Mouse (Mus musculus): ENCODE data around the gene Prkaca.
"Not testable (repeated sequence)": the region's sequence is repeated elsewhere in the genome, so short reads cannot be mapped to it uniquely, and the experiment has no call there.

Prkaca gene

DNA sequence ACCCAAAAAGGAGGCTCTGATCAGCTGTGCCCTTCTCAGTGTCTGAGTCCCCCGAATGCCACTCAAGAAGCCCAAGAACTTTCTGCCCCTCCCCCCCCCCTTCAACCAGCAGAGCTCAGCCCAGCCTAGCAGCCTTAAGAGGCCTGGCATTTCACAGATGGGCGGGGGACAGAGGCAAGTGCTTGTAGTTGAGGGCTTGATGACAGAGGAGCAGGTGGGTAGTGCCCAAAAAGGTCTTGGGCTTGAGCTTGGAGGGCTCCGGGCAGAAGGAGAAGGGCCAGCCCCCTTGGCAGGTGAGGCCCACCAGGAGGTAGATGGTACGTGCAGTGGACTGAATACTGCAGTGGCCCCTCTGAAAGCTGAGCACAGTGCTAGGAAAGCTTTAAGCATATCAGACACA lies 1.7 kb downstream of the Prkaca start:
- no peak for DNase-seq (ENCODE audit: extremely low read depth, low read depth)

DNA sequence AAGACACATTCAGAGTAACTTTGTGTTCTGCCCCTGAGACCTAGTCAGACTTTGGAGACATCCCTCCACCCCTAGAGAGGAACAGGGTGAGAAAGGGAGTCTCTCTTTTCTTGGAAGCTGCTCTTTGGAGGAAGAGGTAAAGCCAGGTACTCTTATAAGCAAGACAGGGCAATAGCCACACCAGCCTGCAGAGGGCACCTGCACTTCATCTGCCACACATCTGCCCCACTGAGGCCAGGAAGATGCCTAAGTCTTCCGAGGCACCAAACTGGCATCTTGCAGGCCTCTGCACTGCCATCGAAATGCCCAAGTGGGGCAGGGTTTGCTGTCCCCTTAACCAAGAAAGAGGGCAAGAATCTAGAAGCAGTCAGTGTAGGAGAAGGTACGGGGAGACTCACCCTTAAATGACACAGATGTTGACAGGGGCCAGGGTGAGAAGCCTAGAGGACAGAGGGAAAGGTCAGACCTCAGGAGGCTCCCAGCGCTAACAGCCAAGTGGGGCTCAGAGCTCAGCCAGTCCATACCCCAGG lies 3.4 kb downstream of the Prkaca start:
- no peak for DNase-seq (ENCODE audit: extremely low read depth, low read depth)

DNA sequence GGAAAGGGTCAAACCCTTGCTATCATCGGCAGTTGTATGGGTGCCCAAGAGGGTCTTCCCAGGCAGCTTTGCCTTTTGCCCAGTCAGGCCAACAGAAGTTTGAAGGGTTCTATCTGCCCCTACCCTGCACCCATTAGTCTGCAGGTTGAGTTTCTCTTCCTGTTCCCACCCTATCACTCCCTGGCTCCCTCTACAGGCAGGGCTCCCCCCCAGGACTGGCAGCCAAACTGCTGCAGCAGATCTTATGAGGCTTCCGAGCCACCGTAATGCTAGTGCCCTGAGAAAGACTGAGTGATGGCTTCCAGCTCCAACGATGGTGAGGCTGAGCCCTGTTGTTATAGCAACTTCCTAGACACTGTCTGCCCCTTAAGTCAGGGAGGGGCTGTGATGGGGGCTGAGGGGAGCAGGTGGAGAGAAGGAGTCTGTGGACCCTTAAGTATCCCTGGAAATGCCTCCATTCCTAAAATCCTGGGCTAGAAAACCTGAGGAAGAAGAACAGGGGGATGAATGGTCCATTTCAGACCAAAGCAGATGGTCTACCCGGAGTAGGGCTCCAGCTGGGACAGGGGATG lies 4.1 kb downstream of the Prkaca start:
- DNase-seq (ENCODE audit: extremely low read depth, low read depth): no peak

DNA sequence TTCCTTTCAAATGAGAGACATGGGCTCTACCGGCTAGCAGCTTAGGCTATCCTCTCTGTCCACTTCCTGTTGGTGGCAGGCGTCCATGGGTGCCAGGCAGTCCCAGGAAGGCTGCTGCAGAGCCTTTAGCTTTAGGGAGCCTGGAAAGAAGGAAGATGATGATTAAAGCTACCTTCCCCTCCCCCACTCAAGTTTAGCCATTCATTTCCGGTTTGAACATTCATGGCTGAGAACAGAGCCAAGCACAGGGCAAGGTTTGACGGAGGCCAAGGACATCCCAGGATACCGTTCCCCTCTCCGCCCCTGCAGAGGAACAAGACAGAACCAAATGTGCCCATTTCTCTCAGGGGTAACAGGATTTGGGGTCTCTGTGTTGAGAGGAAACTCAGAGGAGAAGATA lies 4.9 kb downstream of the Prkaca start:
- DNase-seq (ENCODE audit: extremely low read depth, low read depth): no peak

DNA sequence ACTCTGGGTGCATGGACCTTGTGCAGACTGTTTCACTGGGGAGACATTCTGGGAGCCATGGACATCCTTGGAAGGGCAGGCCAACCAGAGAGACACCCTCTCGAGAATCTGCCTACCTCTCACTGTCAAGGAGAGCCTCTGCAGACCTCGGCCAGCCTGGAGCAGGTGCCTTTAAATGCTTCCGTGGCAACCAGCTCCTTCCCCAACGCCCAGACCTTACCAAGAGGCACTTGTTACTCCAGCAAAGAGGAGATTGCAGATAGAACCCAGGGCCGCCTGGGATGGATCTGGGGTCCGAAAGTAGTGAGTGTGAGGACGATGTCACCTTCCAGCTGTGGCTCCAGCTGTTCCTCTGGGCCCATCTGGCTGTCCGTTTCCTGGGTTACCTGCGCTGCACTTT lies 5.4 kb downstream of the Prkaca start:
- no peak for DNase-seq (ENCODE audit: extremely low read depth, low read depth)

DNA sequence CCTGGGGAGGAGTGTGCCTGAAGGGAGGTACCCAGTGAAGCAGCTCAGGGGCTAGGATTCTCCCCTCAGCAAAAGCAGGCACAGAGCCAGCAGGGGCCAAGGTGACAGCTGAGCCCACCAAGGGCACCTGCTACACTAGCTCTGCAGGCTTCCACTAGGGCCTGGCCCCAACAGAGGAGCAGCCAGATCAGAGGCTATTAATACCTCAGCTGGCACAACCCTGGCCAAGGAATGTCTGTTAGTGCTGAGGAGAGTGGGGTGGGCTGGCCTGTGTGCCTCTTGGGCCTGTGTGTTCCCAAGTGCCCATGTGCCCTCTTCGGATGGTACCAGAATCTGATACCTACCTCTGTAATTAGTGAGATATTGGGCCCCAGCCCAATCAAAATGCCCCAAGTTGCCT lies 7.5 kb downstream of the Prkaca start:
- DNase-seq (ENCODE audit: extremely low read depth, low read depth): no peak

DNA sequence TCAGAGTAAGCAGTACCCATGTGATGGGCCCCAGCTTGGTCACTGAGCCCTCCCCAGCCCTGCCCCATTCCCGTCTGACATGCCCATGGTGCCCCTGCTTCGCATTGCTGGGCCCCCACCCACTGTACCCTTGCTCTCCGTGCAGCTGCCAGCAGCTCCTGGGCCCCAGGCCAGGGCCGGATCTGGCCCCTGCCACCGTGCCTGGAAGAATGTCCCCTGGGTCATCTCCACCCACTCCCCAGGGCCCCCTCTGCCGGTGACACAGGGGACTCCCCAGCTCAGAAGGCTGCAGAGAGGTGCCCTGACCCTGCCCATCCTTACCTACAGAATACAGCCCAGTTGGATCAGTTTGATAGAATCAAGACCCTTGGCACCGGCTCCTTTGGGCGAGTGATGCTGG lies 8.1 kb downstream of the Prkaca start:
- DNase-seq (ENCODE audit: extremely low read depth, low read depth): no peak

DNA sequence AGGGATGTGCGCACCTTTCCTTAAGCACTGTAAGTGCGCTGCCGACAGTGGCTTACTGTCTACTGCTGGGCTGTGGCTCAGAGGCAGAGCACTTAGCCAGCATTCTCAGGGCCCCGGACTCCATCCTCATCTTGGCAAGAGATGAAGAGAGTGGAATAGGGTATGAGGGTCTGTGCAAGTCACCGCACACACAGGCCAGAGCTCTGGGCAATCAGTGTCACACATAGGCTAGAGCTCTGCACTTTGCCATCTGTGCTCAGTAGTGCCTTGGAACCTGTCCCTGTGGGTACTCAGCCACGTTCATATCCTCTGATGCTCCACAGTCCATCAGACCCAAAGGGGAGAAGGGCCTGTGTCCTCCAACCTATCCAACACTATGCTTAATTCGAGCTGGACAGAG lies 8.7 kb downstream of the Prkaca start:
- DNase-seq (ENCODE audit: extremely low read depth, low read depth): no peak

DNA sequence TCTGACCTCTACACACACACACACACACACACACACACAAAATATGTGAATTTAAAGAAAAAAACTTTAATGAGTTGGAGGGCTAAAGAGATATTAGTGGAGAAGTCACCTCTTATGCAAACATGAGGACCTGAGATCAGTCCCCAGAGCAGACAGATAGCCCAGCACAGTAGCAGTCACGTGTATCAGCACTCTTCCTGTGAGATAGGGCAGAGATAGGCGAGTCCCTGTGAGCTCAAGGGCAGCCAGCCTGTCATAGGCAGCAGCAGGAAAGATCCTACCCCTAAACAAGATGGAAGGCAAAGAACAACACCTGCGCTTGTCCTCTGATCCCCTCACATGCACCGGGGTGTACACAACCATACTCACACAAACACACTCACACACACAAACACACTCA lies 9.7 kb downstream of the Prkaca start:
- DNase-seq (ENCODE audit: extremely low read depth, low read depth): no peak

DNA sequence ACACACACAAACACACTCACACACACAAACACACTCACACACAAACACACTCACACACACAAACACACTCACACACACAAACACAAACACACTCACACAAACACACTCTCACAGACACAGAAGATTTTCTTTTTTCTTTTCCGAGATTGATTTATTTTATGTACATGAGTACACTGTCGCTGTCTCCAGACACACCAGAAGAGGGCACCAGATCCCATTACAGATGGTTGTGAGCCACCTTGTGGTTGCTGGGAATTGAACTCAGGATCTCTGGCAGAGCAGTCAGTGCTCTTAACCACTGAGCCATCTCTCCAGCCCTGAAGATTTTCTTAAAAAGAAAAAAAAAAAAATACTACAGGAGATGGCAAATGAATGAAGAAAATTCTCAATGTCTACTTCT lies 10.4 kb downstream of the Prkaca start:
- DNase-seq (ENCODE audit: extremely low read depth, low read depth): not testable (repeated sequence)

DNA sequence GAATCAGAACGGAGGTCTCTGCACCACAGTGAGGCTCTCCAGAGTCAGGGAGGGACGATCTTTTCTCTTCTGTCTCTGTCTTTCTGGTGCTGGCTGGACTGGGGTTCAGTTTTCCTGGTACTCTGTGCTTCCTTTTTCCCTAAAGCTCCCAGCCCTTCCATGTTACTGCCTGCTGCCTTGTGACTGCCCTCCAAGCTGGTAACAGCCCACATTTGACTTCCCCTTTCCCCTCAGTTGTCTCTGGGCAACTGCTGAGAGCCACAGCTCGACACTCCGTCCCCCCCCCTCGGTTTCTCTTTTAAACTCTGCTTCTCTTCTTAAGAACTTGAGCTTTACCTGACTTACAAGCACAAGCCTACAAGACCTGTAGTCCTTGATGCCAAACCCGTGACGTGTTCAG lies 16.4 kb downstream of the Prkaca start:
- peak; percentile 50 for DNase-seq (ENCODE audit: extremely low read depth, low read depth)

DNA sequence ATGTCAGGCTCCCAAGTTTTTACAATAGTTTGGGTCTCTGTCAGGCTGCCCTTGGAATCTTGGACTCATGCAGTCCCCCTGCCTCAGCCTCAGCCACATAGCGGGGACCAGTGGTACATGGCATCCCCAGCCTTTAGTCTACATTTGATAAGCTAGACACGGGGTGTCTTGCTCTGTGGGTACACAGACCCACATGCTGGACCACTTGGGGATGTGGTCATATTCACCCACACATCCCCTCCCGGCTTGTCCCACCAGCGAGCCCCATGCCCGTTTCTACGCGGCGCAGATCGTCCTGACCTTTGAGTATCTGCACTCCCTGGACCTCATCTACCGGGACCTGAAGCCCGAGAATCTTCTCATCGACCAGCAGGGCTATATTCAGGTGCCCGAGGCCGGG lies 17.4 kb downstream of the Prkaca start:
- no peak for DNase-seq (ENCODE audit: extremely low read depth, low read depth)

DNA sequence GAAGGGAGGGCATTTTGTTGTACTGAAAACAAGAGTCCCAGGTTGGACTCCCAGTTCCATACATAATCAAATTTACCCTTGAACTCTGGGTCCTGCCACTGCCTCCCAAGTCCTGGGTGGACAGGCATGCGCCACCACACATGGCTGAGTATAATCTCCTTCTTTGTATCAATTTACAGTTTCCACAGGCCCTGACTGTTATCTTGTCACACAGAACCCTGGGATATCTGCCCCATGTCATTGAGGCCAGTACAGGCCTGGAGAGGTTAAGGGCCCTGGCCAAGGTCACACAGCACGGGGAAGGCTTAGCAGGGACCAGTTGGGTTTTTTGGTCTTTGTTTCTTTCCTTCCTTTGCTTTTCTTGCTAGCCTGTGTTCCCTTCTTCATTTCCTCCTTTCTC lies 19.7 kb downstream of the Prkaca start:
- no peak for DNase-seq (ENCODE audit: extremely low read depth, low read depth)

DNA sequence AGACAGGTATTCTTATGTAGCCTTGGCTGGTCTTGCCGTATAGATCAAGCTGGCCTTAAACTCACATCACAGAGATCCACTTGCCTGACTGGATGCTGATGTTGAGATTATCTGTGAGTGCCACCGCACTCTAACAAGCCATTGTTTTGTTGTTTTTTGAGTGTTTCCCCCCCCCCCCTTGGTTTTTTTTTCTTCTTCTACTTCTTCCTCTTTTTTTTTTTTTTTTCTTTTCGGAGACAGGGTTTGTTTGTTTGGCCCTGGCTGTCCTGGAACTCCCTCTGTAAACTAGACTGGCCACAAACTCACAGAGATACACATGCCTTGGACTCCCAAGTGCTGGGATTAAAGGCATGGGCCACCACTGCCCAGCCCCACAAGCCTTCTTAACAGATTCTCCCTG lies 21.2 kb downstream of the Prkaca start:
- DNase-seq (ENCODE audit: extremely low read depth, low read depth): no peak

DNA sequence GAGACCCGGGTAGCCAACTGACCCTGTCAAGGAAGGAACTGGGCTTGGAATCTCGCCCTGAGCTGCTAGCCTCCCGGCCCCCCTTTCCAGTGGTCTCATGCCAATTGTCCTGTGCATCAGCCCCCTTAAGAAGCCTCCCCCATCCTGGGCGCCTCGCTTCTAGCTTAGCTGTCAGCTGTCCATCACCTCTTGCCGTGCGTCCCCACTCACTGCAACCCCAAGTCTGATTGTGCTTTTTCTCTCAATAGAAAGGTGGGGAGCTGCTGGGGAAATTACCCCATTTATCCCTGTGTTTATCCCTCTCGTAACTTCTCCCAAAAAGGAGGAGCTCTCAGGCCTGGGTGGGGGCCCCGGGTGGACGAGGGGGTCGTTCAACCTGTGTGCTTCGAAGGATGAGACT lies 23.2 kb downstream of the Prkaca start:
- no peak for DNase-seq (ENCODE audit: extremely low read depth, low read depth)

DNA sequence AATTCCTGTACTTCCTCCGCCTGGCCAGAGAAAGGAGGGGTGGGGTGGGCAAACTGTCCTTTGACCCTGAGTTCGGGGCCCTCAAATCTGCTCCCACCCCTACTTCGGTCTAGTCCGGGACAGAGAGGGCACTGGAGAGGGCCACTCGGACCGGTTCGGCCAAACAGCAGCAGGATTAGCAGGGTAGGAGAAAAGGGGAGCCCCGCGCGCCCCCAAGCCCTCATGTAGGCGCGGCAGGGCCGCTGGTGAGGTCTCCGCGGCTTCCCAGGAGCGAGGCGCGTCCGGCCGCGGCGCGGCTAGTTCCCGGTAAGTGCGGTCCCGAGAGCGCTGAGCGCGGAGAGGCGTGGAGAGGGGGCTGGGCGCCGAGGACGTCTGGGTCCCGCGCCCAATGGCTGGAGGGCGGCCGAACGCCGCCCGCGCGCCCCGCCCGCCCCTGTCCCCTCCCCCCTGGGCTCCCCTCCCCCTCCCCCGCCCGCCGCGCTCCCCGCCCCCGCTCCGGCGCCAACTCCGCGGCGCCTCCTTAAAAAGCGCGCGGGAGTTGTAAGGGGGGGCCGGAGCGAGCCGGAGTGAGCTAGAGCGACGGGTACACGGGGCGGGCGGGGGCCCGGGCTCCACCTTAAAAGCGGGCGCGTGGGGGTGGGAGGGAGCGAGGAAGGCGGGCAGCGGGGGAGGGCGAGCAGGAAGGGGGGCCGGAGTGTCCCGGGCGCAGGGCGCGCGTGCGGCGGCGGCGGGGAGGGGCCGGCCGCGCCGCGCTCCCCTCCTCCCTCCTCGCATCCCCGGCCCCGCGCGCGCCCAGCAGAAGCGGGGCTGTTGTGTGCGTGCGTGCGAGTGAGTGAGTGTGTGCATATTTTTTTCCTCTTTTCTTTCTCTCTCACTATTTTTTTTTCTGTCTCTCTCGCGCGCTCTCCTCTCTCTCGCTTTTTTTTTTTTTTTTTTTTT lies 24.0 kb downstream of the Prkaca start:
- peak; percentile 65 for DNase-seq (ENCODE audit: extremely low read depth, low read depth)

DNA sequence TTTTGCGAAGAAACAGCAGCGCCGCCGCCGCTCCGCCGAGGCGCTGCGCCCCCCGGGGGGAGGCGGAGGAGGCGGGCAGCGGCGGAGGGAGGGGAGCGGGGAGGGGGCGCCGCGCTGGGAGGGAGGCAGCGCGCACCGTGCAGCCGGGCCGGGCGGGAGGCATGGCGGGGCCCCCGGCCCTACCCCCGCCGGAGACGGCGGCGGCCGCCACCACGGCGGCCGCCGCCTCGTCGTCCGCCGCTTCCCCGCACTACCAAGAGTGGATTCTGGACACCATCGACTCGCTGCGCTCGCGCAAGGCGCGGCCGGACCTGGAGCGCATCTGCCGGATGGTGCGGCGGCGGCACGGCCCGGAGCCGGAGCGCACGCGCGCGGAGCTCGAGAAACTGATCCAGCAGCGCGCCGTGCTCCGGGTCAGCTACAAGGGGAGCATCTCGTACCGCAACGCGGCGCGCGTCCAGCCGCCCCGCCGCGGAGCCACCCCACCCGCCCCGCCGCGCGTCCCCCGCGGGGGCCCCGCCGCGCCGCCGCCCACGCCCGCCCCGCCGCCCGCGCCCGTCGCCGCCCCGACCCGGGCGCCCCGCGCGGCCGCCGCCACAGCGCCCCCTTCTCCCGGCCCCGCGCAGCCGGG lies 24.8 kb downstream of the Prkaca start, which contains the start of gene Samd1:
Gene Samd1 (plus strand): TSS at position 162 of the 631 bp plus-strand sequence.
- no peak for DNase-seq (ENCODE audit: extremely low read depth, low read depth)

DNA sequence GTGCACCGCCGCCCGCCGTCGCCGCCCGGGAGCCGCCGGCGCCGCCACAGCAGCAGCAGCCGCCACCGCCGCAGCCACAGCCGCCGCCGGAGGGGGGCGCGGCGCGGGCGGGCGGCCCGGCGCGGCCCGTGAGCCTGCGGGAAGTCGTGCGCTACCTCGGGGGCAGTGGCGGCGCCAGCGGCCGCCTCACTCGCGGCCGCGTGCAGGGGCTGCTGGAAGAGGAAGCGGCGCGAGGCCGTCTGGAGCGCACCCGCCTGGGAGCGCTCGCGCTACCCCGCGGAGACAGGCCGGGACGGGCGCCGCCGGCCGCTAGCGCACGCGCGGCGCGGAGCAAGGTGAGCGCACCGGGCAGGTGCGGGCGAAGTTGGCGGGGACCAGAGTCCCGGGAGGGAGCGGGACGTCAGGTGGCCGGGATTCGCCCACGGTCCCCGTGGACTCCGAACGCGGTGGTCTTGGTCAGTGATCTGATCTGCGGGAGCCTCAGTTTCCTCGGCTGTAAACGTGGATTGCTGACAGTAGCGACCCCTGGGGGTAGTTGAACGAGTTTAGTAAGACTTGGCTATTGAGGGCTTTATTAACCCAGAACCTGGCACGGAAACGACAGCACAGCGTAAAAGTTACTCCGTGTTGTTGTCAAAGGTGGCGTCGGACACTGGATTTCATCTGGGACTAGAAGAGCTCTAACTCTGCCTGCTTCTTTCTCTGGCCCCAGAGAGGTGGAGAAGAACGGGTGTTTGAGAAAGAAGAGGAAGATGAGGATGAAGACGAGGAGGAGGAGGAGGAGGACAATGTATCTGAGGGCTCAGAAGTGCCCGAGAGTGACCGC lies 25.7 kb downstream of the Prkaca start:
- DNase-seq (ENCODE audit: extremely low read depth, low read depth): no peak

DNA sequence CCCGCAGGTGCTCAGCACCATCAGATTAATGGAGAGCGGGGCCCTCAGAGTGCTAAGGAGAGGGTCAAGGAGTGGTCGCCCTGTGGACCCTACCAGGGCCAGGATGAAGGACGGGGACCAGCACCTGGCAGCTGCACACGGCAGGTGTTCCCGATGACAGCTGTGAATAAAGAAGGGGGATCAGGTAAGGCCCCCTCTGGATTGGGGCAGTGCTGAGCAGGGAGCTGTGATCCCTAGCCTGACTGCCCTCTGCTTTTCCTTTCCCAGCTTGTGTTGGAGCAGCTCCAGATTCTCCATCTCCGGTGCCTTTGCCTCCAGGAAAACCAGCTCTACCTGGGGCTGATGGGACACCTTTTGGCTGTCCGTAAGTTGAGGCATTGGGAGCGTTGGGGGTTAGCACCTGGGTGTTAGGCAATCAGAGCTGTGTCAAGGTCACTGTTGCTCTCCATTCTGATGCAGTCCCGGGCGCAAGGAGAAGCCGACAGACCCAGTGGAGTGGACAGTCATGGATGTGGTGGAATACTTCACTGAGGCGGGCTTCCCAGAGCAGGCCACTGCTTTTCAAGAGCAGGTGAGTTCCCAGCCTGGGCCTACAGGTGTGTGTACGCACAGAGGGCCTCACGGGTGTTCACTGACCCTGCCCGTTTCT lies 26.4 kb downstream of the Prkaca start:
- no peak for DNase-seq (ENCODE audit: extremely low read depth, low read depth)

DNA sequence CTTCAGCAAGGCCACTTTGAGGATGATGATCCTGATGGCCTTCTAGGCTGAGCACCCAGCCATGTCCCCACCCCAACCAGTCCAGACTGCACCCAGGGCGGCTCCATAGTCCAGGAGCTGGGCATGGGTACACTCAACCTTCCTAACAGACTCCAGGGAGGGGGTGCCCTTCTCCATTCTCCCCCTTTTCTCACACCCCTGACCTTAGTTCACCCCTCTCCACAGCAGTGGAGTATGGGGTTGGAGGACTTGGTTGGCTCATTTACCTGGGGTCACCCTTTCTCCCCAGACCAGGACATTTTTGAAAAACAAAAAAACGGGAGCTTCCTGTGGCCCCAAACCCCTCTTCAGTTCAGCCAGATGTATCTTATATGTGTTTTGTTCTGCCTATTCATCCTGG lies 27.0 kb downstream of the Prkaca start:
- no peak for DNase-seq (ENCODE audit: extremely low read depth, low read depth)

All from MEL-GATA-1-ER (cell line).